Mouse (Mus musculus) layer of hippocampus, adult 11-12 months (tissue): Measurements from ENCODE around the gene Mcm2.

Experiments
- DNase-seq: peaks from one replicate; pipeline ENCODE4 v3.0.0; 2022; ENCODE audit warnings: low spot score

Mcm2 gene

DNA sequence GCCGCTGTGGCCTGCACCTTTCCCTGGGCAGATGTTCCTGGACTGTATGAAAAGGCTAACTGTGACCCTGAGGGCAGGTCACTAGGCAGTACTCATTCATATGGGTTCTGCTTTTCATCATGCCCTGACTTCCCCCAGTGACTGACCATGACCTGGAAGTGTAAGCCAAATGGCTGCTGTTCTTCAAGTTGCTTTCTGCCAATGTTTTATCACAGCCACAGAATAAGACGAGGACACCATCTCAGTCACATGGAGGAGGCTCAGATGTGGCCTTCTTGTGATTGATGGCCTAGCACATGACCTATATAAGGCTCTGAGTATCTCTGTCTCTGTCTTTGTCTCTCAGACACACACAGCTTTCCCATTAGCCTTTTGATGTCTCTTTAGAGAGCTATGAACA, 51.0 kb downstream of the Mcm2 start:
- DNase-seq = no peak

DNA sequence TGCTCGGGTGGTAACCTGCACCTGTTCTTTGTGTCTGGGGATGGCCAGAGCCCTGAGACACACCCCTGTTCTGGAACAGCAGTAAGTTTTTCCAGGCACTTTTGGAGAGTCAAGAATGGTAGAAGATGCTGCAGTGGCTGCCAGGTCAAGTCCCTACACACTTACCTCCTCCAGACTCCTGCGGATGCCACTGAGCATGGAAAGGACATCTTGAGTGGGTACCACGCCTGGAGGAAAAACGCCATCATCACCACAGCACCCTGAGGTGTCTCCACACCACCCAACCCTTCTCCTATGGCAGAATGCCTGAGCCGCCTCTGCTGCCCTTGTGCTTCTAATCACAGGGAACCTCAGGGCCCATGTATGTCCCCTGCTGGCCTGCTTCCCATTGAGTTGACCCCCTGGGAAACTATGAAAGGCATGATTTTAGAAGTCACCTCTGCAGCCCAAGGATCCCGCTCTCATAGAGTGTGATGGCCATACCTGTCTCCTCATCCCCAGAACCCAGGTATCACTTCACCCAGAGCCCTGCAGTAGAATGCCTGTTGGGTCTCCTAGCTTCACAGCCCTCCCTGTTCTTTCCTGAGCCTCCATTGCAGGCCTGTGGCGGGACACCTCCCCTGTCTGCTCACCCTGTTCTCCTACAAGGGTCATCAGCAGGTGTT, 53.5 kb downstream of the Mcm2 start:
- DNase-seq = no peak

DNA sequence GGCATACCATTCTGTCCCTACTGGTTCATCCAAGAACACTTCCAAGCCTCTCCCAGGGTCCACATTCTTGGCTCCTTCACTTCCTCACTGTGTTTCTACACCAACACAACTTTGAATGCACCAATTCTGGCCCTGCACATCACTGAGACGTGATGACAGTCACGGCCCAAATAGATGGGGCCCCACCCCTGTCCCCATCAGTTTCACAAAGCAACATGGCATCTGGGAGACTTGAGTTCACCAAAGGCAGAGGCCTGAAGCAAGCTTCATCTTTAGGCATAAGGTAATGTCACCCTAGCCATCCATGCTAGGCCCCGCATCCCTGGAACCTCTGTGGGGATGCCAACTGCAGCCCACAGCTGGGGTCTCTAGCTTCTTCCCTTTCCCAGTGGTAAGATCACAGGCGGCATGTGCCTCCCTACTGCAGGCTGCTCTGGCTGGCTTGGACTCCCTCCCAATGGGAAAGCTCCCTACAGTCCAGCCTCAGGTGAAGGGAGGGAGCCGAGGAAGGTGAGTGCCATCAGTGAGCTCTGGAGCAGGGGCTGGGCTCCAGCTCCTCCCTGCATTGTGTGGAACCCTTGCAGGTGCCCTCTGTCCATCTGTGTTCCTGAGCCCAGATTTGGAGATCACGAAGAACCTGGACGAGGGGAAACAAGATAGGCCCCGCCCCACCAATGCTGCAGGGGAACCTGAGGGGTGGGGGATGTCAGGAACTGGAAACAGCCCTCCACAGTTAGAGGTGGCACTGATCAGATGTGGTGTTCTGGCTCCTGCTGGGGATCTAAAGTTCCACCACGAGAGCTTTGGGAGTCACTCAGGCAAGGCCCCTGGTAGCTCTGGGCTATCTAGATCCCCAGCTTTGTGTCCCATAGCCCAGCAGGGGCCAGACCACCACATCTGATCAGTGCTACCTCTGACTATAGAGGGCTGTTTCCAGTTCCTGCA, 54.5 kb downstream of the Mcm2 start:
- no peak for DNase-seq

DNA sequence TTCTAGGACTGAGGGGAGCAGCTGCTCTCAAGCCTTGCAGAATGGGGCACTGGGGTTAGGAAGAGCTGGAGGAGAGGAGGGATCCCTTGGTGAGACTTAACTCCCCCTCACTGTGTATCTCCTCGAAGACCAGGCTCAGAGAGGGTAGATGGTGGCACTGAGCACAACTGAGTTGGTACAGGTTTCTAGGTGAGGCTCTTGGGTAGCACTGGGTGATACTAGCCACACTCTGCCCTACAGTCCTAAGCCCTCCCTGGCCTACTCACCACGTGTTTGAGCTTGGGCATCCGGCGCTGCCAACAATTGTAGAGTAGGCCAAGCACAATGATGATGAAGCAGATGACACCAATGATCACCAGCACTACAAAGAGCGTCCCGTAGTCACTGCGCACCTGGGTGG, 55.3 kb downstream of the Mcm2 start:
- no peak for DNase-seq

DNA sequence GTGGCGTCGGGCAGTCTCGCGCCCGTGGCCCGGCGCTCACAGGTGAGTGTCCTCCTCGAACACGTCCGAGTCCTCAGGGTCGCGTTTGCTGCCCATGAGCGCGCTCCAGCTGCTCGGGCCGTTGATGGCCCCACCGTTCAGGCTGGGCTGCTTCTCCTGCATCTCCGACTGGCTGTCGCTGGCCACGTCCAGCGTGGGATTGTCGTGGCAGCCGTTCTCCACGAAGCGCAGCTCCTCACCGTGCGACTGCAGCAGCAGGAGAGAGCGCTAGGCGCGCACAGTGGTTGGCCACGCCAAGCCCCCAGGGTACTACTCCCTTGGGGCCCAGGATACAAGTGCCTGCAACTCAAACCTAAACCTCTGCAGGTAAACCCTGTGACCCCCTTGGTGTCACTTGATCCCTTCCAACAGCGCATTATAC, 55.8 kb downstream of the Mcm2 start:
- DNase-seq = no peak

DNA sequence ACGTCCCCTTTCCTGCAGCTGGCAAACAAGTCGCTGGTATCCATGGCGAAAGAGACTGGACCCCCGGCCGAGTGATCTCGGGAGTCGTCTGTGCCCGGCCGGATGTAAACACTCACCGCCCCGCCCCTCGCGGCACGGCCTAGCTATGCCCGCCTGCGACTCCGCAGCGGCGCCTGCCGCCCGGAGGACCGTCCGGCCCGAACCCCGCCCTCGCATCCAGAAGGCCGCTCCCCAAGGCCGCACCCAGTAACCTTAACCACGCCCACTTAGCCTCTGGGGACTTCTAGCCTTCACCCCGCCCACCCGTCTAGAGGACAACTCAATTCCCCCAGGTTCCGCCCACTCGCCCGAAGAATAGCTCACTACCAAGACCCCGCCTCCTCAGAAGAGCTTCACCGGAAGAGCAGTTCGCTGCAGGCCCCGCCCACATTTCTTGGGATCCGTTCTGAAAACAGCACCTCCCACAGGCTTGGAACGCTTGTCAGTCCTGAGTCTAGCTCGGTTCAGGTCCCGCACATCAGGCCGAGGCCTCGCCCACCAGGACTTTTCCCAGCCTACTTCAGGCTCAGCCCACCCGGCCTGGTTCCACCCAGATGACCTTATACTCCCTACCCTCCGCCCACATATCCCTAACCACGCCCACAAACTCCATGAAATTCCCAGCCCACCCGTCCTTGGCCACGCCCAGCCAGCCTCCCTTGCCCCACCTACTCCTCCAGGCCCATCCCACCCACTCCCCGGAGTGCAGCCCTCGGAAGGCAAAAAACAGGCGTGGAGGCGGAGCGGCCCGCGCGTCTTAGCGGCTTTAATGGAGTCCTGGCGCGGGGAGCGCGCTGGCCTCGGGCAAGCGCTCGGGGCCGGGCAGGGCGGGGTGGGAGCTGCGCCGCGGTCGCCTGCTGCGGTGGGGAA, 56.5 kb downstream of the Mcm2 start, which contains the start of gene Abtb1:
TSS of gene Abtb1 (minus strand) at position 204 of the 909 bp plus-strand sequence.
- DNase-seq = peak; percentile 99

DNA sequence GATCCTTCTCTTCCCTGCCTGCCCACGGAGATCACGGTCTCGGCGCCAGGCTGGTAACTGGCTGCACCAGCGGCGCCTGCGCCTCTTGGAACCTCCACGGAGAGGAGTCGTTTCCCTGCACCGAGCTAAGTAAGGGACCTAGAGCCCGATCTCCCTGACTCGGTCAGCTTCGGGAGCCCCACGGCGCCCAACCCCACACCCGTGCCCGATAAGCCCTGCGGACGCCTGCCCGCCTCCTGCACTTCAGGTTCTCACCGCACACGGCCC, 57.1 kb downstream of the Mcm2 start:
- DNase-seq = no peak

DNA sequence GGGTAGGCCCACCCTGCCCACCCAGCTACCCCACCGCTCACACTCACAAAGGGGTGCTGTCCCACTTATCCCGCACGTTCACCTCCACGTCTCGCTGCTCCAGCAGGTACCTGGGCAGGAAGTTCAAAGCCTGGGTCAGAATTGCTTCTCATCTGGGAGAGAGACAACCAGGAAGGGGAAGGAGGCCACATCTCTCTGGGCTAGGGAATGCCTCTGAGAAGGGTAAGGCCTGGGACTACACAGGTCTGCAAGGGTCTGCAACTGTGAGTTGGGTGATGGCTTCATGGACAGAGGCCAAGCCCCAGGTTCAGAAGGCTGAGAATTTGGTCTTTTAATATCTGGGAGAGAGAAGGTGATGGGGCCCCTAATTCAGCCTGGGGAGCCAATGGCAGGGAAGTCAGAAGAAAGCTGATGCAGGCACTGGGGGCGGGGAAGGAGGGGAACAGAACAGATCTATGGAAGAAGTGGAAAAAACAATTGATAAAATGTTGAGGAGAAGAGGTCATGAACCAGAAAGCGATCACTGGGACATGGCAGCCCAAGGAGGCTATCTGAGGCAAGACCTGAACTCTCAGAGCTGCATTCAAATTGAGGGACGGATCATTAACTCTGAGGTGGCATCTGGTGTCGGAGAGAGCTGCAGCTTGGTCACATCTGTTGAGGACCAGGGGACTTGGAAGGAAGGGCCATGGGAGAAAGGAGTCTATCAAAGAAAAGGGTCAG, 57.6 kb downstream of the Mcm2 start:
- no peak for DNase-seq

DNA sequence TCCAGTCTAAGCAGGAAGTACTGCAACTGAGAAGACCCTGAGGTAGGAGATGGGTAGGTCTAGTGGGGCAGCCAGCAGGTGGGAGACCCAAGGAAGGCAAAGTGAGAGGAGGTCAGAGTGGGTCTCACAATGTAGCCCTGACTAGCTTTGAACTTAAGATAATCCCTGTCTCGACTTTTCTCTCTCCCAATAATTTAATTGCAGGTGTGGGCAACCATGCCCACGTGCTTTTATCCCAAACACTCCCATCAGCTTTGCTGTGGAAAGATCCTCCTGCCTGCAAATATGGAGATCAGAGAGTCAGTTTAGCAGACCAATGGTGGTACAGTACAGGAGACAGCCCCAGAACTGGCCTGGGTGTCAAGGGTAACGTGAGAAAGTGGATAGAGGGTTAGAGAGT, 58.4 kb downstream of the Mcm2 start:
- no peak for DNase-seq

DNA sequence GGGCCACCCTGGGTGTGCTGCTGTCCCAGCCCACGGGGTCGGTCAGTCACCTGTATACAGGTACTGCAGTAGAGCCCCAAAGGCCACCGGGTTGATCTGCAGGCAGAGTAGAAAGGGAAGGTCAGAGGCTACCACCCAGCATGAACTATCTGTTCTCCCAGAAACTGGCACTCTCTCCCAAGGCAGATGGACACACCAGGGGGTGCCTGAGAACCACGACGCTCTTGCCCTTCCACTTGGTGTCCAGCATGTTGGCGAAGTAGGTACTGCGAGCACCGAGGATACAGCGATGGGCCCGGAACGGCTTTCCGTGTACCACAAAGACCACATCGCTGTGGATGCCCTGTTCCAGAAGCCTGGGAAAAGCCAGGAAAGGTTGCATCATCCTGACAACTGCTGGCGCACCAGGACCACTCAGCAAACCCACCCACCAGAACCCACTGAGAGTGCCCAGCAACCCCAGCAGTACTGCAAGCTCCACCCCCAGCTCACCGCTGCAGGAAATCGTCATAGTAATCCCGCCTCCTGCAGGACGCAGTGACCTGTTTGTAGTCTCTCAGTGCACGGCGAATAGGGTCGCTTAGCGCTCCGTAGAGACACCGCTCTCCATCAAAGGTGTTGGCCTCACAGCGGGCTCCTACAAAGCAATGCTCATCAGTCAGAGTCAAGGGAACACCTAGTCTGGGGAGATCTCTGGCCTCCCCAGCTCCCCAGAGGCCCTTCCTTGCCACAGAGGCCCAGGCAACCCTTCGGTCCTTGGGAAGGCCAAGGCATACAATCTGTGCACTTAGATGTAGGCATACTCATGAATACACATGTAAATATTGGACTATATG, 59.2 kb downstream of the Mcm2 start:
- no peak for DNase-seq

DNA sequence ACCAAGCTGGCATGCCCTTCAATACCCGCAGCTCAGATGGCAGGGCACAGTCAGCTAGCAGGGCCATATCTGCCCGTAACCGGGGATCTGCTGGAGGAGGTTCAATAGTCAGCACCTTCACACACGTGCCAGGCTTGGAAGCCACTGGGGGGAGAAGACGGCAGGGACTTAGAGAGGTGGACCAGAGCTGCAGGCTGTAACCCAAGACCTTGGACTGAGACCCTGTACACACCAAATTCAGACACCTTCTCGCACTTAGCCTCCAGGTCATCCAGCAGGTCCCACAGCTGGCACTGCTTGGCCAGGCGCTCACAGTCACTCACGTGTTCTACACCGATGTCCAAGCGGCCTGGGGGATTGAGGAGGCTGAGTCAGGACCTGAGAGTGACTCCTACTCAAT, 60.0 kb downstream of the Mcm2 start:
- no peak for DNase-seq

DNA sequence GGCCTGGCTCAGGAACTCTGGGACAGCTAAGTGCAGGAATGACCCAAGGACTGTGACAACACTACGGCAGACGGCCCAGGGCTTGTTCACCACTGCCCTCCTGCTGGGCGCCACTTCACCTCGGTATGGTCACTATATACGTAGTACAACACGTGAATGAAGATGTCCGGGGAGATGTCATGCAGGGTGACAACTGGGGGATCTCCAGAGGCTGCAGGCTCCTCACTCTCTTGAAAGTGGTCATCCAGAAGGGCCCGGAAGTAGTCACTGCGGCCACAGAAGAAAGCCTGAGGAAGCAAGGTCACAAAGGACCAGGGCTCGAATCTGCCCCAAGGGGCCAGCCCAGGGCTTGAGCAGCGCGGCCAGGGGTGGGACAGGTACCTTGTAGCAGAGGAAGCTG, 60.6 kb downstream of the Mcm2 start:
- DNase-seq = no peak

DNA sequence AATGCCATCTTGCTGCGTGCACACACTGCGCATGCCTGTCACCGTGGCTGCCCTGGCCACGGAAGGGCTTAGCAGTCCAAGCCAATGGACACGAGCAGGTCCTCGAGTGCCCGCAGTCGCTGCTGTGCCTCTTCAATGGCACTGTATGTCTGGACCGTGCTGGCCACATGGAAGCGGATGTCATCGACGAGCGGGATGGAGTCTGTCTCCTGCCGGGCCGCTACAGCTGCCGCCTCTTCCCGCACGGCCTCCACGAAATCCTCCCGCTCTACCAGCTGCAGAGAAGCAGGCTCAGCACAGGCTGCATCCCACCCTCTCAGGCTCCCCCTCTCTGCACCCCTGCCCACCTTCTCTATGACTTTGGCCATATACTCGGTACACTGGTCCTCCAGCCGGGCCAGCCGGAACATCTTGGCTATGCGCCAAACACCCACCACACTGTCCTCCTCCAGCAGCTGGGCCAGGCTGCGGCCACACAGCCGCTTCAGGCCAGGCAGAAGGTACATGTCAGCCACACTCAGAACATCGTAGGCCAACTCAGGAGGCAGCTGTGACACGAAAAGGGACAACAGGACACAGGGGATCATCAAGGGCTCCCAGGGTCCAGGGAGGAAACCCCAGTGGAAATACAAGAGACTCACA, 62.3 kb downstream of the Mcm2 start:
- DNase-seq = no peak

DNA sequence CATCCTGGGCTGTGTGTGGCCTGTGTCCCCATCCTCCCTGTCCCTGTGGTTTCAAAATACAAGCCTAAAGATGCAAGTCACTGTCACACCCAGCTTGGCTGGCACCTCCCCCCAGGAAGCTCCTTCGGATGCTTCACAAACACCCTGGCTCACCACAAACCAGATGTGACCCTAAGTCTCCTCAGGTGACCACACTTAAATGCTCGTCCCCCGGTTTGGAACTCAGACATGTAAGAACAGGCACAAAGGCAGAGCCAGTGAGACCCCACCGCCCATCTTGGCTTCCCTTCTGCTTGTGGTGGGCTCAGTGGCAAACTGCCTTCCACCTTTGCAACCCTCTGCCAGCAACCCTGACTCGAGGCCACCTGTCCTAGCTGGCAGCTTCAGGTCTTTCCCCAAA, 63.5 kb downstream of the Mcm2 start:
- no peak for DNase-seq
